Mouse (Mus musculus) v-Abl transformed pro-B cells (cell line): ENCODE measurements around the gene Rab31.

Source experiments
- in situ Hi-C, 2 experiments: fragments of 400-800 bp; cut with MboI; formaldehyde crosslinking; loops; one replicate each; pipeline ENCODE4 v1.15.1; 2025; ENCODE audit not compliant: unreplicated experiment in 2 of 2

The Rab31 gene

DNA sequence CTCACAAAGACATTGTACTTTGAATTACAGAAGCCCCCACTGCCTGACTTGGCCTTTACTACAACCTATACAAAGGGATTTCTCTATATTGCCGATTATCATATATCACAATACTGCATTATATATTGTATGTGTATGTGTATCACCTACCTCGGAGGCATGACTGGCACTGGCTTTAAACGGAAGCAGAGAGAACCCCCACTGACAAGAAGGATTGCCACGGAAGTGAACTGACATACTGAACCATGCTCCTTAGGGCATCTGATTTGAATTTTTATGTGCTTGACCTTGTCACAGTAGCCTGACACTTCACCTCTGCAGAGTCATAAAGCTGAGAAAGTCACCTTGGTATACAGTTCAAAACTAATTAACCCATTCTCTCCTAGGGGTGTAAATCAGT is 29.6 kb downstream of the Rab31 start:
- in situ Hi-C loops: no loop called here

DNA sequence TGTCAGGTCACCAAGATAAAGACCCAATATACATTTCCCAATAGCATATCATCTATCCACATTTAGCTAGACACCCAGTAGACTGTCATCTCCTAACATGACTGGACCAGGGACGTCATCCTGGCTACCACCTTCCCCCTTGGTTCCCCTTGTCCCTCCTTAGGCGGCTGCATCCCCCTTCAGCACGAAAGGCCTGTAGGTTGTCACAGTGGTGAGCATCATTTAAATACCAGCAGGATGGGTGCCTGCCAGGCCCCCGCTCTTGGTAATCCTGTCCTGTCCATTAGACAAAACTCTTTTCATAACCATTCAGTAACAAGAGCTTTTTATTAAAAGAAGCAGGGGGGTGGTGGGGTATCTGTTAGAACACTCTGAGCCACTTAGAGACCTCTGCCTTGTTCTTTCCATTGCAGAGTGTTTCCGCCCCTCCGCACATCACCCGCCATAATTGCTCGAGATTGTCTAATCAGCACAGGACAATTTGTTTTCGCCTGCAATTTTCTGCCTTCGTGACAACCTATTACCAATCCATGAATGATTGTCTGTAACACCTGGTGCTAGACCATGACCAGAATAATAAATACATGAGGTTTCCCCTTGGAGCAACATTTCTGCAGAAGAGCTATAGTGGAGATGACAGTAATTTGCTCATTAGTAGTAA is 30.2 kb downstream of the Rab31 start:
- in situ Hi-C loops: no loop called here

DNA sequence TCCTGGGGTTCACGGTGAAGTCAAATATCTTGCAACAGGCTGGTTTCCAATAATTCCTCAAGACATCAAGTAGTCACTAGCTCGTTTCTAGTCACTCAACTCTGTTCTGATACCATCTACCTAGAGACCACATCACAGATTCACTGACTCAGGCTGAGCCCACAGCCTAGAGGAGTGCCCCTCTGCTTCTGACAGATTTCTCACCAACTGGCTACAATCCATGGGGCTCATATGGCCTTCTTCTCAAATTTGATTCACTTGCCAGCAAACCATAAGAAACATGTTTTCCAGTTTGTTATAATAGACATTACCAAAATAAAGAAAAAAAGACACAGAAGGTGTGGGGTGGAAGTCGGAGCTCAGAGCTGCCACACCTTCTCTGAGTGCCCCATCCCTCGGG is 31.0 kb downstream of the Rab31 start:
- in situ Hi-C loops: no loop called here

DNA sequence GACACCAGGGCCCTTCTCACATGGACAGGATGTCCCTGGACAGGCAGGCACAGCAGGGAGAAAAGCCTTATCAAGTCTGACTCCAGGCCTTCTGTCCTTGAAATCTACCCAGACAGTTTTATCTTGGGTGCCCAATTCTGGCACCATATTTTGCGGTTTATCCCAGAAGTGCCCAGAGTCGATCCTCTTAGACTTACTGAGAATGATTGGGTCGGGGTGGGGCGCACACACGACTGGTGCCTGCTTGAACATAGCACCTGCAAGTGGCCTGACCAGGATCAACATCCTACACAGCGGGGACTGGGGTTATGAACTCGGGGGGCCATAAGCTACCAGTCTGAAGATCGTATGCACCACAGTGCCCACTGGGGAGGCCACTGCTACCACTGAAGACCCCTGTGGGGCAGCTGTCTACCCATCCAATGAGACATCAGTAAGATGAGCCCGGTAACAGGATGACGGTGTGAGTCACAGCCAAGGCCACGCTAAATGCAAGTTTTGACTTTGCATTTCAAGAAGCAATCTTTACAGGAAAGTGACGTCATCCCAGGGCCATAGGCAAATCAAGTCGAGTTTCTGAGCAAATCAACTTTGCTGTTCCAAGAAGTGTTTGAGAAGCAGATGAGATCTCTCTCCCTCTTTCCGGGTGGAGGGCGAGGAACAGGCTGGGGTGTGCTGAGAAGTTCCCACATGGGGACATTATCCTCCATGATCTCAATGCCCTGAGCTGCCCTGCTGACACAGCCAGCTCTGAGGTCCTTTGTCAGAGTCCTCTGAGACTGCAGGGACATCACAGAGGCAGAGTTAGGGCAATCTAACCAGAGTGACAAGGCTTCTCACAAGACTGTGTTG is 32.5 kb downstream of the Rab31 start:
- in situ Hi-C loops: no loop called here

DNA sequence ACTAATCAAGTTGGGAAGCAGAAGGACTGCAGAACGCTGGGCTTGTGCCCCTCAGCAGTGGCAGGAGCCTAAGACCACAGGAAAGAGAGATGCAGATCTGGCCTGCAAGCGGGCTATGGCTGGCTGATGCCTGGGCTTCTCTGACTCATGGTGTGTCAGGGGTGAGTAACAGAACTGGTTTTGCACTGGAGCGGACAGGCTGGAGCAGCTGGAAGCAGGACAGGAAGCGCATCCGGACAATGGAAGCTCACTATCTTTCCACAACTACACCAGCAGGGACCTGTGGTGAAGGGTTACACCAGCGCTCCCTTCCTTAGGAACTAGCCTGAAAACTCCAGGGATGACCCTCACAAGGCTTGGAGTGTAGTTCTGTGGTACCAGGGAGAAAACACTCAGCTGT is 34.9 kb downstream of the Rab31 start:
- in situ Hi-C loops: no loop called here

DNA sequence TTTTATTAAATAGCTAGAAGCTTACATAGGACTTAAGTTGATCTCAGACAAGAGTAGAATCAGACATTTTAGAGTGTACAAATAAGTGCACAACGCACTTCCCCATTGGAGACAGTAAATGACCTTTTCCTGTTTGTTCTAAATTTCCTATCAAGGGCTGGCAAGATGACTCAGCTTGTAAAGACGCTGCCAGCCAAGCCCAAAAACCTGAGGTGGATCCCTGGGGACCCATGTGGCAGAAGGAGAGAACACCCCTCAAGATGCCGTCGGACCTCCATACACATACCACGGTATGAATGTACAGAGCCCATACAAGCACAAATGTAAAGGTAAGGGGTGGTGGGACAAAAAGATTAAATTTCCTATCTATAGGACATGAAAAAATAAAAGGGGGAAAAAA is 35.4 kb downstream of the Rab31 start:
- in situ Hi-C loops: no loop called here

DNA sequence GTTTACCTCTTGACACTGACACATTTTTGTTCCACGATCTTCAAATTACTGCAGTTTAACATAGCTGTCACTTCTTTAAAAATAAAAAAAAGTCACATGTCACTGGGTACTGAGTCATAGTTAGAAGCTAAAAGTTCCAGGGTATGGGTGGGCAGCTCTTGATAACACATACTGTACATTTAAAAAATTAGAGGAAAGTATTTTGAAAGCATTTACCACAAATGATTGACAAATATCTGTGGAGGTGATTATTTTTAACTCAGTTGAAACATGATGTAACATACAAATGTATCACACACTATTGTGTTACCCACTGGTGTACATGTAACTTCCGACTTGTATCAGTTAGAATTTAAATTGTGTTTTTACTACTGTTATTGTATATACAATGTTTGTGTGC is 37.5 kb downstream of the Rab31 start:
- in situ Hi-C loops: no loop called here

DNA sequence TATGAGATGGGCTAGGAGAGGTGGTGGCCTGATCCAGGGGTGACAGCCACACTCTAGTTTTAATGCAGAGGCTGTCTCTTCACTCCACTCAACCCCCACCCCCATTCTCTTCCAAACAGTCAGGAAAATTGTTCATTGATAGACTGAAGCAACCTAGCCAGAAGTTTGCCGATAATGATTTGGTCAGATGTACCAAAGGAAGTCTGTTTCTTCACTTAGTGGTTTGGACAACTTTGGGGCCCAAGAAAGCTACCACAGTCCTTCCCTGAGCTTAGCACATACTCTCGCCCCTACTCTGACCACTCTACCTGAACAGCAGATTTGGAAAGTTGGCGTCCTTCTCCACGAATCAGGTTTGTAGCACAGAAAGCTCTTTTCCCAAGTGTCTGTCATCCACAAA is 39.9 kb downstream of the Rab31 start:
- in situ Hi-C loops: loop anchor here in 1 of 2 experiments (5.0 kb wide), 1 partner anchor 35 kb away; no protein-coding TSS in a partner anchor

DNA sequence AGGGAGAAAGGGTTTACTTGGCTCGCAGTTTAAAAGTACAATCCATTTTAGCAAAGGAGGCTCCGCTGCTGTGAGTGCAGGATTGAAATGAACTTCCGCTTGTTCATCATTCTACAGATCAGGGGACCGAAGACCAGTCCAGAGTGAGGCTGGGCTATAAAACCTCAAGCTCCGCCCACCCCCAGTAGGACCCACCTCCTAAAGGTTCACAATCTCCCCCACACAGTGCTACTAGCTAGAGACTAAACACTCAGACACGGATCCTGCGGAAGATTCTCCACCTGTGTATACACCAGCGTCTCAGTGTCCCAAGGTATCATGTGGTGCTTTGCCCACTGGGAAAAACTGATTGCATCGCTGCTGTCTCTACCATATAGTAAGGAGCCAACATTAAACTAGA is 40.8 kb downstream of the Rab31 start:
- in situ Hi-C loops: loop anchor here in 1 of 2 experiments (5.0 kb wide), 1 partner anchor 36 kb away; no protein-coding TSS in a partner anchor

DNA sequence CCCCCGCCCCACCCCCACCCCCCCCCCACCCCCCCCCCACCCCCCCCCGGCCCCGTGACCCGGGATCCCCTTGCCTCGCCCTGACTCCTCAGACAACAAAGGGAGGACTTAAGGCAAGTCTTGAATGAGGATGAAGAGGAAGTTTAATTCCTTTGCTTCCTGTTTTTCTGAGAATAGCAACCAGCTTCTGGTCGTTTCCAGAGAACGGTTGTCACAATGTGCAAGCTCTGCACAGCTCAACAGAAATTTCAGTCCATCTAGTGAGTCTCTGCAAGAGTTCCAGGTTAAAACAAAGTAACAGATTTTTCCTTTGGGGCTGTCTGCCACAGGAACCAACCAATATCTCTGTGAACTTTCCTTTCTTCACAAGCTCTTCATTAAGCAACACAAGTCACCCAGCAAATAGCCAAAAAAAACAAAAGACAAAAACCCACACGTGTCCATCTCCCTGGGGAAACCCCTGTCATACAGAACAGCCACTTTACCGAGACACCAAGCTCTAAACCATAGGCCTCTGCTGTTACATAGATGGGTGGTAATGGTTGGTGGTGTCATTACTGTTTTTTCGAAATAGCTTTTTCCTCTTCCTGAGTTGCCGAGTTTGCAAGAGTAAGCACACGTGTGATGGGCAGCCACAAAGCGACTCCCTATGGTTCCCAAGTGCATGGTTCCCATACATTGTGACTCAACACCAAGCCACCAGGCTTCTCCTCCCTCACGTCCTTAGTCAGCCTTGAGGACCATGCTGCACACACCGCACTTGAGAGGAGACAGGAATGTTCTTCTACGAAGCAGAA is 42.4 kb downstream of the Rab31 start:
- in situ Hi-C loops: loop anchor here in 1 of 2 experiments (5.0 kb wide), 1 partner anchor 37 kb away; no protein-coding TSS in a partner anchor

DNA sequence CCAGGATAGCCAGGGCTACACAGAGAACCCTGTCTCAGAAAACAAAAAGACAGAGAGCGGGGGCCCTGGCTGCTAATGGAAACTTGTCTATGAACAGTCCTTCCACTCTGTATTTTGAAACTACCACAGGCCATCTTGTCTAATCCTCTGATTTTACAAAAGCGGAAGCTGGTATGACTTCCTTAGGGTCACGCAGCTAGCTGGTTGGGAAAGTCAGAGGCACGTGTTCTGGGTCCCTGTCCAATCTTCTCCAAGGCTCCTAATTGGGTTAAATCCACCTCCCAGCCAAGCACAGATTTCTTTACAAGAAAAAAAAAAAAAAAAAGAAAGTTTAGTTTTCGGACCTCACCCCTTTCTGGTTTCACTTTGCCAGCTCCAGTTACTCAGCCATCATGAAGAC is 45.8 kb downstream of the Rab31 start:
- in situ Hi-C loops: no loop called here

DNA sequence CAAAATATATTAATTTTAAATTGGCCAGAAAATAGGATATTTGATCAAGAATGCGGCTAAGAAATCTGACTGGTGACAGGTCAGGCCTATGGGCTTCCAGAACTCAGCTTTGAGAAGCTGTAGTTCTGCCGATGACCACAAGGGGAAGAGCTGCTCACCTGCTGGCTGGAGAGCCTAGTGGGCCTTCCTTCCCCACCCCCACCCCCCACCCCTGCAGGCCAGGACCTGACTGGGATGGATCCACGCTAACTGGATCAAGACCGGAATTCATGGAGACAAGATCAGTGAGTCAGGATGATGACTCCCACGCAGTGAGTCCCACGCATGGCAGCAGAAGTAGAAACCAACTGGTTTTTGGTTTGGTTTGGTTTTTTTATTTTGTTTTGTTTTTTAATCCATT is 46.3 kb downstream of the Rab31 start:
- in situ Hi-C loops: no loop called here

DNA sequence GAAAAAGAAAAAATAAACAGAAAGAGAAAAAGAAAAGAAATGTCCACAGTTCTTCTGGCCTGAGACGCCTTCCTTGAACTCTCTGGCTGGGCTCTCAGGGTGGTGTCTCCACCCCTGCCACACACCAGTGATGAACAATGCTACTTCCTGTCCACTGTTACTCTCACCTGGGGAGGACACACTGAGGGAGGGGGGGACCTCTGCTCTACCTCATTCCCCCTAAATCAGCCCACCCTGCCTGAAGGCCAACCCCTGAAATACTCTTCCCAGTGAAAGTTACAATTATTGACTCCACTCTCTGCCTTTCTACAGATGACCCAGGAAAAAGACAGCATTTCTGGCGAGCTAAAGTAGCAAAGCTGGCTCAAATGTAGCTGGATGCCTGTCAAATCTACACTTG is 46.7 kb downstream of the Rab31 start:
- in situ Hi-C loops: no loop called here

DNA sequence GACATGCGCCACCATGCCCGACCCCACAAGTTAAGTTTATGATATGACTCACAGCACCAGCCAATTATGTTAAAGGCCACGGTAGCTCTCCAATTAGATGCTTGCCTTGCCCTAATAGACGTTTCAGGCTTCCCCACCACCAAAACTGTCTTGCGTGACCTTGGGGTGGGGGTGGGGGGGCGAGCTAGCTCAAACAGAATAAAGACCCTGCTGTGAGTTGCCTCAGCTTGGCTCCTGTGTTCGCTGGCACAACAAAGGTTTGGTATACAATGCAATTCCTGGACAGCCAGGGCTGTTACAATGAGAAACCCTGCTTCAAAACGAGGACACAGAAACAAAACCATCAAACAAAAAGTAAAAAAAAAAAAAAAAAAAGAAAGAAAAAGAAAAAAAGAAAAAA is 47.2 kb downstream of the Rab31 start:
- in situ Hi-C loops: no loop called here

DNA sequence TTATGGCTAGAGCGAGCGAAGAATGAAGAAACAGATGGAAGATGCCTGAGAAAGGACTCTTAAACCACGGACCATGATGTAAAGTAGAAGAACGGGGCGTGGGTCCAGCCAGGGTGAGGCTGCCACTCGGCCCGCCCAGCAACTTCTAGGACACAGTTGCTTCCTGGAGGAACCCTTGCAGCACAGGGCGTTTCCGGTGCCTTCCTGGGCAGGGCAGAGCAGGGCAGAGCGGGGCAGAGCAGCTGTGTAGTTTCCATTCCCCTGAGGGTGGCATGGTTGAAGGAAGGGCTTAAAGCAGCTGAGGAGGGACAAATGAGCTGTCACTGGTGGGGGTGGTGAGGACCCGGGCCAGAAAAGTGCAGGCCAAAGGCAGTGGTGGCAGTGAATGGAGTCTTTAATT is 48.3 kb downstream of the Rab31 start:
- in situ Hi-C loops: loop anchor here in 1 of 2 experiments (5.0 to 25.0 kb wide), 2 partner anchors 48 to 488 kb away; partner anchors contain the start of gene Rab31

DNA sequence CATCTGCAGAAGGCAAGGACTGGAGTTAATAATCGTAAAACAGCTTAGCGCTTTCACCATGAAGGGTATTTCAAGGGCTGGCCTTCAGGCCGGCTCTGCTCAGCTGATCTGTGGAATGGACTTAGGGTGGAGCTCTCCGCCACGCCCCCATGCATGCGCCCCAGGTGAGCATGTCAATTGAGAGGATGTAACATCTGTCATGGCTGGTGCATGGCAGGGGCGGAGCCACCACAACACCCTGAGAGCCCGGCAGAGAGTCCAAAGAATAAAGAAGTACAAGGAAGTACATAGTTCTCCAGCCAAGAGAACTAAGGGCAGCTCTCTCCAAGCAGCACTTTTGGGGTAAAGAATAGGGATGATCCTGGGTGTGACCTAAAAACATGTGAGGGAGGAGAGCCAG is 48.9 kb downstream of the Rab31 start:
- in situ Hi-C loops: loop anchor here in 1 of 2 experiments (5.0 to 25.0 kb wide), 2 partner anchors 49 to 489 kb away; partner anchors contain the start of gene Rab31

DNA sequence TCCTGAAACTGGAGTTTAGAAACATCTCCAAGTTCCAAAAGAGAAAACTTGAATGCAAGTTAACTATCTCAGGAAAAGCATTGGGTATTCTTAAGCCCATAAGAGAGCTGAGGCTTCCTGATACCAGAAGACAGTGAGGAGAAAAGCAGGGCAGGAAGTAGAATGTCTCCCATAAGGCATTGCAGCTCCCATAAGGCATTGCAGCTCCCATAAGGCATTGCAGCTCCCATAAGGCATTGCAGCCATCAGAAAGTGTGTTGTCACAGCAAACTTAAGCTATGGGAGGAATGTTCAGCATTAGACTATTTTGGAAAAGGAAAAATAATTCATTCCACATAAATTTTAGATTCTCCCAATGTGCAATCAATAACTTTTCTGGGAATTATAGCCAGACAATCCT is 51.2 kb downstream of the Rab31 start:
- in situ Hi-C loops: loop anchor here in 1 of 2 experiments (5.0 to 25.0 kb wide), 2 partner anchors 51 to 491 kb away; partner anchors contain the start of gene Rab31

DNA sequence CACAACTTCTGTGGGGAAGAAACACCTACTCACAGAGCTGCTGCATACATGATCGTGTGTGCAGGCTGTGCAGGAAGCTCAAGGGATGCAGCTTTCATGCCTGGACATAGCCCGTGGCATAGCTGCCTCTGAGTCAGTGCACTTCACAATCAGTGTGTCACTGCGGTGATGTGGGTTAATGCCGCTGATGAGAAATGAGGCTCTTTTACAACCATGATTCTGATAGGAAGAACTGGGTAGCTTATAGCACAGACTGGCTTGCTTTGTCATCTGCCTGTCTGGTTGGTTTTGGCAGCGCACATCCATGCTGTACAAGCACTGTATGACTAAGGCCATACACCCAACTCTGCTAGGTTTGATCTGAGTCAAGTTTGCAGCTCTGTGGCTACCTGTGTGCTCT is 52.7 kb downstream of the Rab31 start:
- in situ Hi-C loops: loop anchor here in 1 of 2 experiments (5.0 to 25.0 kb wide), 3 partner anchors 52 to 492 kb away; partner anchors contain the start of gene Rab31

DNA sequence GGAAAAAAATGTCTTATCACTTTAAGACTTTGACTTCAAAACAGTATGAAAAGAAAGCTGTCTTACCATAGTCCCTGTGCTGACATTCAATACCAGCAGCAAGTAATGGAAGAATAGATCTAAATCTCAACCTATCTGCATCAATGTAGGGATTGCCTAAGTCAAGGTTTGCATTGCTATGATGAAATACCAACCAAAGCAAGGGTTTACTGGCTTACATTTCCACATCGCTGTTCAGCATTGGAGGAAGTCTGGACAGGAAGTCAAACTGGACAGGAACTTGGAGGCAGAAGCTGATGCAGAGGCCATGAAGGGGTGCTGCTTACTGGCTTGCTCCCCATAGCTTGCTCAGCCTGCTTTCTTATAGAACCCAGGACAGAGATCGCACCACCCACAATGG is 54.0 kb downstream of the Rab31 start:
- in situ Hi-C loops: loop anchor here in 1 of 2 experiments (5.0 to 25.0 kb wide), 2 partner anchors 114 to 494 kb away; no protein-coding TSS in a partner anchor

DNA sequence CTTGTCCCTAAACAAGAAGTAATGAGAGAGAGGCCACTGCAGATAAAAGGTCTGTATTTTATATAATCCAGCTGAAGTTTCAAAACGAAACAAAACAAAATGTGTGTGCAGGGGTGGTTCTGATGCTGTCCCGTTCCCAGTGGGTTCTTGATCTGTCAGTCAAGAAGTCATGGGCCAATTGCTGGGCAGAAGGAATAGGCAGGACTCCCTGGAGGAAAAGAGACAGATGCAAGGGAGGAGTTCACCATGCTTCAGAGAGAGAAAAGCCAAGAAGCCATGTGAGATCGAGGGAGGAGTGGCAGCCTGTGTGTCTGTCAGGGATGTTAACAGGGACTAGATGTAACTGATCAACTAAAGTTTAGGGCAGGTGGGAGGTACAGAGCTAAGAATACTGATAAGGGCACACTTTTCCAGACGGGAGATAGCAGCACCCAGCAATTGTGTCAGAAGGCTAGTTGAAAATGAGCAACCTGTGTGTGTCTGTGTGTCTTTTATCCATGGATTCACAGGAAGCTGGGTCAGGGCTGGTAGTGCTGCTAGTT is 54.8 kb downstream of the Rab31 start:
- in situ Hi-C loops: loop anchor here in 1 of 2 experiments (5.0 to 25.0 kb wide), 2 partner anchors 115 to 495 kb away; no protein-coding TSS in a partner anchor
